In the genomic region with DNA sequence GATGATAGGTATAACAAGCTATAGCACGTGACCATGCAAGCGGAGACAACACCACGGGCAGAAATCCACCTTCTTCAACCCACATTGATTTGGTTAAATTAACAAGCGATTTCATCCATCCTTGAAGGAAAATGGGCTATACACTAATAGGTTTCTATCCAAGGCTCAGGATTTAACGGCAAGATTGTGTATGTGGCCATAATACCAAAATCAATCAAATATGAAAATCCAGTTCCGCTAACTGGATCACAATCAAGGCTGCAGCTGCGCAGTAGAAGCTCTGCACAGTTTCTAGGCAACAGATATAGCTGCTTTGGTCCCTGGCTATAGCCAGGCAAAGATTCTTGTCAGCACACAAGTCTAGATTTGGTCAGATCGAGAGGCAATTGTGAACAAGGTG, we compare ENCODE assay signal across 28 mouse cellular contexts. TPM values are rescaled to one million over a fixed set of nuclear protein-coding genes. Genes with fewer than 3 reads are reported as not detected.
"Had no signal": no experiment of that assay in that cellular context is flagged by ENCODE, and none has a peak within 500 bp of the region (broad histone marks: within the 10 kb centered on the region; RNA-seq: fewer than 3 reads in every experiment).

A gene (plus strand): TSS at position 301 of the 400 bp plus-strand sequence.

- DNase-seq: gastrocnemius, adult 2 months; gastrocnemius, postnatal 10 days; gastrocnemius, postnatal 25 days; heart, adult 18-20 months; heart, postnatal 10 days; heart, postnatal 4 days; kidney, adult 18-20 months; kidney, adult 8-10 months; kidney, postnatal 10 days; kidney, postnatal 25 days; kidney, postnatal 4 days; liver; liver, embryonic 13.5 days had no signal

- H3K4me3 ChIP-seq: gastrocnemius, adult 2 months; heart, embryonic 10.5 days; heart, embryonic 12.5 days; hindbrain, embryonic 10.5 days; hindbrain, embryonic 12.5 days; intestine, embryonic 15.5 days; limb, embryonic 10.5 days; limb, embryonic 12.5 days; liver, embryonic 13.5 days; liver, embryonic 15.5 days had no signal

- H3K27ac ChIP-seq: gastrocnemius, adult 2 months; heart, embryonic 10.5 days; hindbrain, embryonic 10.5 days; hindbrain, embryonic 12.5 days; hindbrain, embryonic 14.5 days; intestine, embryonic 15.5 days; limb, embryonic 10.5 days; limb, embryonic 12.5 days; liver, embryonic 13.5 days; liver, embryonic 15.5 days had no signal

RNA-seq across cellular contexts. Expression of the gene that starts here (rescaled TPM):
- total RNA-seq: gastrocnemius, adult 2 months; gastrocnemius, postnatal 10 days; gastrocnemius, postnatal 25 days; gastrocnemius, postnatal 4 days; granulocyte monocyte progenitor cell, adult 5-6 weeks; heart, adult 18-20 months; heart, adult 8-10 months; heart, postnatal 10 days; heart, postnatal 25 days; heart, postnatal 4 days; layer of hippocampus, postnatal 14 days; left cerebral cortex, adult 8-10 months had no signal
